Mouse (Mus musculus): ENCODE data around the gene Hspbp1. TPM values are rescaled to one million over a fixed set of nuclear protein-coding genes. Genes with fewer than 3 reads are reported as not detected.
A peak's percentile ranks its signal among the peaks of the same experiment; 100 is the strongest.

Hspbp1 gene
- polyA plus RNA-seq, 1 experiment from 2014 or later, result 111 TPM

- no peak overlapping the region for H3K4me2 ChIP-seq
- WGBS, result 97% methylated on average over 8 of the region's 8 CpGs
- no peak overlapping the region for H3K4me3 ChIP-seq (replicated peaks)
- H3K9me3 ChIP-seq, result no peaks in the 10 kb centered on the region
- H3K27me3 ChIP-seq, result no peaks in the 10 kb centered on the region
- no peak overlapping the region for H3K27ac ChIP-seq
- H3K36me3 ChIP-seq, result peaks cover 73% of the 10 kb centered on the region
- no peak for ATAC-seq (ENCODE audit: insufficient number of reproducible peaks, insufficient read depth, low FRiP score, low TSS enrichment, low read depth)
- no peak overlapping the region for H3K9ac ChIP-seq (replicated peaks)
- no peaks in the 10 kb centered on the region for H3K4me1 ChIP-seq (replicated peaks)
These were observed 16.4 kb downstream of the Hspbp1 start for GRCm38 (mm10) chr7:4668506-4668905.

GRCm38 (mm10) chr7:4666871-4667270, 18.0 kb downstream of the Hspbp1 start:
- no peaks in the 10 kb centered on the region for H3K27me3 ChIP-seq
- no peaks in the 10 kb centered on the region for H3K4me1 ChIP-seq (replicated peaks)
- H3K4me2 ChIP-seq, result no peak overlapping the region
- H3K4me3 ChIP-seq (replicated peaks), result no peak overlapping the region
- H3K36me3 ChIP-seq, result peaks cover 74% of the 10 kb centered on the region
- no peaks in the 10 kb centered on the region for H3K9me3 ChIP-seq
- H3K9ac ChIP-seq (replicated peaks), result no peak overlapping the region
- no peak overlapping the region for H3K27ac ChIP-seq
- ATAC-seq (ENCODE audit: insufficient number of reproducible peaks, insufficient read depth, low FRiP score, low TSS enrichment, low read depth), result no peak
- 92% methylated on average over 5 of the region's 5 CpGs for WGBS

- no peaks in the 10 kb centered on the region for H3K9me3 ChIP-seq
- H3K4me3 ChIP-seq (replicated peaks), result no peak overlapping the region
- no peak overlapping the region for H3K4me2 ChIP-seq
- H3K27me3 ChIP-seq, result no peaks in the 10 kb centered on the region
- no peak for ATAC-seq (ENCODE audit: insufficient number of reproducible peaks, insufficient read depth, low FRiP score, low TSS enrichment, low read depth)
- 75% methylated on average over 2 of the region's 2 CpGs for WGBS
- H3K4me1 ChIP-seq (replicated peaks), result peaks cover 13% of the 10 kb centered on the region
- H3K36me3 ChIP-seq, result peaks cover 46% of the 10 kb centered on the region
- no peak overlapping the region for H3K9ac ChIP-seq (replicated peaks)
- no peak overlapping the region for H3K27ac ChIP-seq
These were observed 21.1 kb downstream of the Hspbp1 start for GRCm38 (mm10) chr7:4663742-4664141.

GRCm38 (mm10) chr7:4663179-4663578, 21.7 kb downstream of the Hspbp1 start:
- no peak overlapping the region for H3K9ac ChIP-seq (replicated peaks)
- no peak overlapping the region for H3K4me3 ChIP-seq (replicated peaks)
- H3K27me3 ChIP-seq, result no peaks in the 10 kb centered on the region
- H3K4me2 ChIP-seq, result no peak overlapping the region
- no peak for ATAC-seq (ENCODE audit: insufficient number of reproducible peaks, insufficient read depth, low FRiP score, low TSS enrichment, low read depth)
- H3K4me1 ChIP-seq (replicated peaks), result peaks cover 13% of the 10 kb centered on the region
- H3K27ac ChIP-seq, result no peak overlapping the region
- peaks cover 40% of the 10 kb centered on the region for H3K36me3 ChIP-seq
- WGBS, result 68% methylated on average over 7 of the region's 8 CpGs
- no peaks in the 10 kb centered on the region for H3K9me3 ChIP-seq

- Histone ChIP-seq H3K27me3 (no peaks in the 10 kb centered on the region), H3K4me2 (peak overlapping the region; percentile 99), H3K36me3 (peaks cover 20% of the 10 kb centered on the region), H3K27ac (peak overlapping the region; percentile 97), H3K4me3 (replicated peaks) (peak overlapping the region; percentile 83), H3K9me3 (no peaks in the 10 kb centered on the region), H3K4me1 (replicated peaks) (peaks cover 40% of the 10 kb centered on the region), H3K9ac (replicated peaks) (peak overlapping the region; percentile 93)
- 75% methylated on average over 3 of the region's 3 CpGs for WGBS
- no peak for ATAC-seq (ENCODE audit: insufficient number of reproducible peaks, insufficient read depth, low FRiP score, low TSS enrichment, low read depth)
These were observed 24.9 kb downstream of the Hspbp1 start for GRCm38 (mm10) chr7:4659911-4660443.

GRCm38 (mm10) chr7:4658912-4659551, 25.8 kb downstream of the Hspbp1 start, which contains the start of gene Ppp6r1:
TSS of gene Ppp6r1 (minus strand) at chr7:4659019.
- no peaks in the 10 kb centered on the region for H3K9me3 ChIP-seq
- under 1% methylated on average over 54 of the region's 54 CpGs for WGBS
- H3K9ac ChIP-seq (replicated peaks), result peak within 1 kb of the TSS; percentile 93
- H3K36me3 ChIP-seq, result peaks cover 16% of the 10 kb centered on the region
- H3K4me1 ChIP-seq (replicated peaks), result peaks cover 40% of the 10 kb centered on the region
- peak; percentile 97 for ATAC-seq (ENCODE audit: insufficient number of reproducible peaks, insufficient read depth, low FRiP score, low TSS enrichment, low read depth)
- H3K4me2 ChIP-seq, result peak within 1 kb of the TSS; percentile 99
- no peaks in the 10 kb centered on the region for H3K27me3 ChIP-seq
- peak within 1 kb of the TSS; percentile 97 for H3K27ac ChIP-seq
- peak within 1 kb of the TSS; percentile 83 for H3K4me3 ChIP-seq (replicated peaks)

GRCm38 (mm10) chr7:4658128-4658907, 26.6 kb downstream of the Hspbp1 start:
- H3K4me1 ChIP-seq (replicated peaks), result peaks cover 40% of the 10 kb centered on the region

GRCm38 (mm10) chr7:4657521-4658127, 27.2 kb downstream of the Hspbp1 start:
- H3K4me3 ChIP-seq (replicated peaks), result peak overlapping the region; percentile 83
- WGBS, result 54% methylated on average over 9 of the region's 9 CpGs
- ATAC-seq (ENCODE audit: insufficient number of reproducible peaks, insufficient read depth, low FRiP score, low TSS enrichment, low read depth), result no peak
- peaks cover 40% of the 10 kb centered on the region for H3K4me1 ChIP-seq (replicated peaks)
- H3K27me3 ChIP-seq, result no peaks in the 10 kb centered on the region
- no peaks in the 10 kb centered on the region for H3K9me3 ChIP-seq
- H3K36me3 ChIP-seq, result peaks cover 23% of the 10 kb centered on the region
- peak overlapping the region; percentile 17; the same call in 1 of the 2 replicates for H3K27ac ChIP-seq
- H3K4me2 ChIP-seq, result peak overlapping the region; percentile 99
- peak overlapping the region; percentile 93 for H3K9ac ChIP-seq (replicated peaks)

More at GRCm38 (mm10) chr7:4658128-4658907, 26.6 kb downstream of the Hspbp1 start:
- H3K4me2 ChIP-seq, result peak overlapping the region; percentile 99
- H3K27ac ChIP-seq, result peak overlapping the region; percentile 97
- H3K4me3 ChIP-seq (replicated peaks), result peak overlapping the region; percentile 83
- WGBS, result under 1% methylated on average over 71 of the region's 78 CpGs
- peaks cover 19% of the 10 kb centered on the region for H3K36me3 ChIP-seq
- peak overlapping the region; percentile 93 for H3K9ac ChIP-seq (replicated peaks)
- H3K9me3 ChIP-seq, result no peaks in the 10 kb centered on the region
- peak; percentile 63 for ATAC-seq (ENCODE audit: insufficient number of reproducible peaks, insufficient read depth, low FRiP score, low TSS enrichment, low read depth)
- H3K27me3 ChIP-seq, result no peaks in the 10 kb centered on the region

- peaks cover 40% of the 10 kb centered on the region for H3K4me1 ChIP-seq (replicated peaks)
These were observed 28.1 kb downstream of the Hspbp1 start for GRCm38 (mm10) chr7:4656818-4657217.

GRCm38 (mm10) chr7:4655916-4656315, 29.0 kb downstream of the Hspbp1 start:
- Histone ChIP-seq H3K4me2 (no peak overlapping the region), H3K9me3 (no peaks in the 10 kb centered on the region), H3K4me3 (replicated peaks) (no peak overlapping the region), H3K36me3 (peaks cover 34% of the 10 kb centered on the region), H3K9ac (replicated peaks) (no peak overlapping the region), H3K27me3 (no peaks in the 10 kb centered on the region), H3K4me1 (replicated peaks) (peaks cover 40% of the 10 kb centered on the region), H3K27ac (no peak overlapping the region)
- 76% methylated on average over 1 of the region's 1 CpGs for WGBS
- no peak for ATAC-seq (ENCODE audit: insufficient number of reproducible peaks, insufficient read depth, low FRiP score, low TSS enrichment, low read depth)

More at GRCm38 (mm10) chr7:4656818-4657217, 28.1 kb downstream of the Hspbp1 start:
- WGBS, result 79% methylated on average over 1 of the region's 1 CpGs
- Histone ChIP-seq H3K27ac (no peak overlapping the region), H3K36me3 (peaks cover 25% of the 10 kb centered on the region), H3K4me3 (replicated peaks) (peak overlapping the region; percentile 83), H3K9ac (replicated peaks) (peak overlapping the region; percentile 93), H3K27me3 (no peaks in the 10 kb centered on the region), H3K4me2 (peak overlapping the region; percentile 99), H3K9me3 (no peaks in the 10 kb centered on the region)
- no peak for ATAC-seq (ENCODE audit: insufficient number of reproducible peaks, insufficient read depth, low FRiP score, low TSS enrichment, low read depth)

- WGBS, result 89% methylated on average over 4 of the region's 4 CpGs
- peaks cover 36% of the 10 kb centered on the region for H3K4me1 ChIP-seq (replicated peaks)
- H3K27ac ChIP-seq, result no peak overlapping the region
- H3K36me3 ChIP-seq, result peaks cover 34% of the 10 kb centered on the region
- ATAC-seq (ENCODE audit: insufficient number of reproducible peaks, insufficient read depth, low FRiP score, low TSS enrichment, low read depth), result no peak
- no peak overlapping the region for H3K4me3 ChIP-seq (replicated peaks)
- no peaks in the 10 kb centered on the region for H3K27me3 ChIP-seq
- H3K9me3 ChIP-seq, result no peaks in the 10 kb centered on the region
- H3K9ac ChIP-seq (replicated peaks), result no peak overlapping the region
- no peak overlapping the region for H3K4me2 ChIP-seq
These were observed 29.5 kb downstream of the Hspbp1 start for GRCm38 (mm10) chr7:4655393-4655792.
